Mouse (Mus musculus): ENCODE results near the gene Gm5105. TPM values are rescaled to one million over a fixed set of nuclear protein-coding genes. Genes with fewer than 3 reads are reported as not detected.

Gm5105 gene
- total and polyA plus RNA-seq, 2 experiments from 2014 or later = 0.11 TPM; not detected in 1

DNA sequence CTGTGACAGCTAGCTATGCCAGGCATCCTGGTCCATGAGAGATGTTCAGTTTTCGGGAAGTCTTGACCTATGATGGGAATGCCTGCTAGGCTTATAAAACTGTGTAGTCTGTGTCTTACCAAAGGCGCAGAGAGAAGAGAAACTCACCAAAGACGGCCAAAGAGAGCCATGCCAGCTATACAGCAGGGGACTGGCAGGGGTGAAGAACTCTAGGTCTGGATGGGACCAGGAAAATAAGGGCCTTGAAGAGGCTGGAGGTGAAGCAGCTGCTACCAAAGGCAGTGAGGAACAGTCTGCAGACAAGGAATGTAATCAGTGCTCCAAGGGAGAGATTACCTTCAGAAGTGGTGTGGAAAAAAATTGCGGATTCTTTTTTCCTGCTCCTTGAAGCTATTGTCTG is 16.7 kb upstream of the Gm5105 start:
- H3K9me3 ChIP-seq (ENCODE audit: low read length) = no peaks in the 10 kb centered on the region
- 62% methylated on average over 4 of the region's 4 CpGs for WGBS
- H3K4me1 ChIP-seq (ENCODE audit: insufficient read depth, low read length) = no peaks in the 10 kb centered on the region
- no peaks in the 10 kb centered on the region for H3K27me3 ChIP-seq (ENCODE audit: insufficient read depth, low read length)
- no peak overlapping the region for H3K4me3 ChIP-seq (ENCODE audit: low read depth, low read length)
- no peak for ATAC-seq (ENCODE audit: low FRiP score)
- no peak for TF ChIP-seq CTCF (IDR thresholded peaks at IDR 0.05)
- no peak overlapping the region for H3K4me2 ChIP-seq (ENCODE audit: low read depth, low read length, poor library complexity, severe bottlenecking)
- no peaks in the 10 kb centered on the region for H3K36me3 ChIP-seq (ENCODE audit: insufficient read depth, low read length)
- no peak overlapping the region for H3K9ac ChIP-seq (replicated peaks; ENCODE audit: low read length, poor library complexity, severe bottlenecking)
- H3K27ac ChIP-seq (ENCODE audit: low read depth, low read length) = no peak overlapping the region
- no peak for DNase-seq (ENCODE audit: low spot score)

DNA sequence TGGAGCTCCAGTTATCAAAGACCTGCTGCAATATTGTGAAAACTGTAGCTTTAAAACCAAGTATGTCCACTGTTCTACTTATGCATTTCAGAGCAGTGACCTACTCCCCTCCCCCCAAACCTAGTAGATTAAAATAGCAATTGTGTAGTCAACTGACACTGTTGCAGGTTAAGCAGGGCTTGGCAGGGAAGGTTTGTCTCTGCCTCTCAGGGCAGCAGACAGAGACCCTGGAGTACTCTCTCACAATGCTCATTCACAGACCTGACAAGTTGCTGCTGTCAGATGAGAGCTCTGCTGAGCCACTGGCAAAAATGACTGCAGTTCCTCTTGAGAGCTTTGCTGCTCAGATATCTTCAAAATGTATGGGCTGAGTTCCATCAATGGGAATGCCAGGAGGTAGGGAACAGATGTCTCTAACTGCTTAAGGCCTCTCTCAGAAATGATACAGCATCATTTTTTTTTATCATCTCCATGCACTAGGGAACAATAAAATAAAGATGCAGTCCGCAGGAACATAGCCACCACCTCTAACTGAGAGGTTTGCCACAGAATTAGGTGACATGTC is 16.0 kb upstream of the Gm5105 start:
- WGBS = 81% methylated on average over 1 of the region's 1 CpGs

DNA sequence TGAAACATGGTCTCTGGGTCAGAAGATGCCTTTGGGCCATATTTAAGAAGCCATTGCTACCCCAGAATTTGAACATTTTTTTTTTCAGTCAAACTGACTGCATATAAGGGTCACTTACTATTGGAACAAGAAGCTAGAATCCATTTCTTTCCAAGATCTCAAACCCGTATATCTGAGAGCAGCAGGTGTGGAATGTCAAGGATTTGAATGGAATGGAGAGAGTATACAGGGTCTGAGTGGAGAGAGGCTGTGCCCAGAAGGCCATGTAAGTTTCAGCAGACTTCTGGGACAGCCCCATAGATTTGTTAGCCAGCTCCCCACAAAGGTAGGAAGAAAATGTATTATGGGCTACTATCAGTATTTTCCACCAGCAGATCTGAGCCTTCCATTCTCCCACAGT is 11.5 kb upstream of the Gm5105 start:
- DNase-seq (ENCODE audit: low spot score) = no peak
- no peak for ATAC-seq (ENCODE audit: low FRiP score)
- no peaks in the 10 kb centered on the region for H3K9me3 ChIP-seq (ENCODE audit: low read length)
- TF ChIP-seq CTCF (IDR thresholded peaks at IDR 0.05) = no peak
- 82% methylated on average over 1 of the region's 1 CpGs for WGBS
- H3K27ac ChIP-seq (ENCODE audit: low read depth, low read length) = no peak overlapping the region
- H3K36me3 ChIP-seq (ENCODE audit: insufficient read depth, low read length) = no peaks in the 10 kb centered on the region
- no peak overlapping the region for H3K4me2 ChIP-seq (ENCODE audit: low read depth, low read length, poor library complexity, severe bottlenecking)
- no peak overlapping the region for H3K9ac ChIP-seq (replicated peaks; ENCODE audit: low read length, poor library complexity, severe bottlenecking)
- no peak overlapping the region for H3K4me3 ChIP-seq (ENCODE audit: low read depth, low read length)
- H3K27me3 ChIP-seq (ENCODE audit: insufficient read depth, low read length) = no peaks in the 10 kb centered on the region
- H3K4me1 ChIP-seq (ENCODE audit: insufficient read depth, low read length) = no peaks in the 10 kb centered on the region

More for the DNA sequence above, 16.0 kb upstream of the Gm5105 start:
- no peaks in the 10 kb centered on the region for H3K4me1 ChIP-seq (ENCODE audit: insufficient read depth, low read length)
- peak; percentile 38 for DNase-seq (ENCODE audit: low spot score)
- no peak overlapping the region for H3K27ac ChIP-seq (ENCODE audit: low read depth, low read length)
- no peak for ATAC-seq (ENCODE audit: low FRiP score)
- H3K4me2 ChIP-seq (ENCODE audit: low read depth, low read length, poor library complexity, severe bottlenecking) = no peak overlapping the region
- H3K9me3 ChIP-seq (ENCODE audit: low read length) = no peaks in the 10 kb centered on the region
- H3K4me3 ChIP-seq (ENCODE audit: low read depth, low read length) = no peak overlapping the region
- H3K36me3 ChIP-seq (ENCODE audit: insufficient read depth, low read length) = no peaks in the 10 kb centered on the region
- H3K9ac ChIP-seq (replicated peaks; ENCODE audit: low read length, poor library complexity, severe bottlenecking) = no peak overlapping the region
- no peaks in the 10 kb centered on the region for H3K27me3 ChIP-seq (ENCODE audit: insufficient read depth, low read length)
- no peak for TF ChIP-seq CTCF (IDR thresholded peaks at IDR 0.05)

- WGBS = 87% methylated on average over 11 of the region's 11 CpGs
- H3K9me3 ChIP-seq (ENCODE audit: low read length) = no peaks in the 10 kb centered on the region
- no peak overlapping the region for H3K9ac ChIP-seq (replicated peaks; ENCODE audit: low read length, poor library complexity, severe bottlenecking)
- no peak for ATAC-seq (ENCODE audit: low FRiP score)
- no peaks in the 10 kb centered on the region for H3K4me1 ChIP-seq (ENCODE audit: insufficient read depth, low read length)
- TF ChIP-seq CTCF (IDR thresholded peaks at IDR 0.05) = no peak
- H3K4me3 ChIP-seq (ENCODE audit: low read depth, low read length) = no peak overlapping the region
- no peak overlapping the region for H3K27ac ChIP-seq (ENCODE audit: low read depth, low read length)
- H3K27me3 ChIP-seq (ENCODE audit: insufficient read depth, low read length) = no peaks in the 10 kb centered on the region
- peak; percentile 17 for DNase-seq (ENCODE audit: low spot score)
- no peaks in the 10 kb centered on the region for H3K36me3 ChIP-seq (ENCODE audit: insufficient read depth, low read length)
- H3K4me2 ChIP-seq (ENCODE audit: low read depth, low read length, poor library complexity, severe bottlenecking) = no peak overlapping the region
Measured at GRCm38 (mm10) chr3:138077476-138078340, 10.5 kb upstream of the Gm5105 start.

GRCm38 (mm10) chr3:138075209-138075608 is 8.0 kb upstream of the Gm5105 start:
- Histone ChIP-seq H3K4me1 (ENCODE audit: insufficient read depth, low read length) (no peaks in the 10 kb centered on the region), H3K4me2 (ENCODE audit: low read depth, low read length, poor library complexity, severe bottlenecking) (no peak overlapping the region), H3K9ac (replicated peaks; ENCODE audit: low read length, poor library complexity, severe bottlenecking) (no peak overlapping the region), H3K27ac (ENCODE audit: low read depth, low read length) (no peak overlapping the region), H3K9me3 (ENCODE audit: low read length) (no peaks in the 10 kb centered on the region), H3K4me3 (ENCODE audit: low read depth, low read length) (no peak overlapping the region), H3K27me3 (ENCODE audit: insufficient read depth, low read length) (no peaks in the 10 kb centered on the region), H3K36me3 (ENCODE audit: insufficient read depth, low read length) (no peaks in the 10 kb centered on the region)
- 46% methylated on average over 8 of the region's 8 CpGs for WGBS
- DNase-seq (ENCODE audit: low spot score) = peak; percentile 87
- peak; percentile 76 for ATAC-seq (ENCODE audit: low FRiP score)
- no peak for TF ChIP-seq CTCF (IDR thresholded peaks at IDR 0.05)

DNA sequence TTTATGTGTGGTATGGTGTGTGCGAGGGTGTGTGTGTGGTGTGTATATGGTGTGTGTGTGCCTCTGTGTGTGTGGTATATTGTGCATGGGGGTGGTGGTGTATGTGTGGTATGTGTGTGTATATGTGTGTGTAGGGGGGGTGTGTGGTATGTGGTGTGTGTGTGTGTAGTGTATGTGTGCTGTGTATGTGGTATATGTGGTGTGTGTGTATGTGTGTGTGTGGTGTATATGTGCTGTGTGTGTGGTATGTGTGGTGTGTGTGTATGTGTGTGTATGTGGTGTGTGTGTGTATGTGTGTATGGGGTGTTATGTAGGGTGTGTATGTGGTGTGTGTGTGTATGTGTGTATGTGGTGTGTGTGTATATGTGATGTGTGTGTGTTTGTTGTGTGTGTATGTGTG is 7.0 kb upstream of the Gm5105 start:
- Histone ChIP-seq H3K4me2 (ENCODE audit: low read depth, low read length, poor library complexity, severe bottlenecking) (no peak overlapping the region), H3K27ac (ENCODE audit: low read depth, low read length) (no peak overlapping the region), H3K4me1 (ENCODE audit: insufficient read depth, low read length) (no peaks in the 10 kb centered on the region), H3K4me3 (ENCODE audit: low read depth, low read length) (no peak overlapping the region), H3K9ac (replicated peaks; ENCODE audit: low read length, poor library complexity, severe bottlenecking) (no peak overlapping the region), H3K9me3 (ENCODE audit: low read length) (no peaks in the 10 kb centered on the region), H3K36me3 (ENCODE audit: insufficient read depth, low read length) (no peaks in the 10 kb centered on the region), H3K27me3 (ENCODE audit: insufficient read depth, low read length) (no peaks in the 10 kb centered on the region)
- ATAC-seq (ENCODE audit: low FRiP score) (no peak), DNase-seq (ENCODE audit: low spot score) (no peak)
- 85% methylated on average over 1 of the region's 1 CpGs for WGBS
- no peak for TF ChIP-seq CTCF (IDR thresholded peaks at IDR 0.05)

Measured in midbrain, postnatal 0 days (tissue).